Mouse (Mus musculus) MEL-GATA-1-ER (cell line): ENCODE measurements at regions not wholly inside any gene's neighbourhood (a gene's known extent, or its start where the extent isn't known, plus 50 kb on each side); places are given as distances from the start of the nearest gene placed in this dataset.

Experiments
- DNase-seq: peaks from one replicate; pipeline ENCODE4 v3.0.0-alpha.2; 2012; ENCODE audit warnings: low read depth; ENCODE audit errors: extremely low read depth

GRCm38 (mm10) chr8:26226612-26227528 lies 107.5 kb downstream of the Gm45692 start:
- no peak for DNase-seq

GRCm38 (mm10) chr8:26227529-26227895 lies 108.2 kb downstream of the Gm45692 start:
- no peak for DNase-seq

GRCm38 (mm10) chr8:26229548-26229947 lies 110.2 kb downstream of the Gm45692 start:
- no peak for DNase-seq

GRCm38 (mm10) chr8:26239075-26239474 lies 119.7 kb downstream of the Gm45692 start:
- DNase-seq, result no peak

DNA sequence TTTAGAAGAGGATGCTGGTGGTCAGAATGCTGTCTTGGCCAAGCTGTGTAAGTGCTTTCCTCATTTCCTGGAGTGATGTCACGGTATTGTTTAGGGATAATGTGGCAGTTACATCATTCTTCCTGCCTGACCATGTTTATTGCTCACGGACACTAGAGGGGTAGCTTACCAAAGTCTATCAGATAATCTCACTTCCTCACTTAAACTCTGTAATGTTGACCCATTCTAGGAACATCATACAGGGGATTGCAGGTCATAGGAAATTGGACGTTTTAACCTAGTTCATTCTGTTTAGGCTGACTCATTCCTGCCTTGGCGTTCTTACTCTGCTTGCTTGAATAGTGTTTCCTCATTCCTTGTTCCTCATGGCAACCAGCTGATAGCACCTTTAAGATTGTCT lies 120.3 kb downstream of the Gm45692 start:
- DNase-seq, result peak; percentile 6

DNA sequence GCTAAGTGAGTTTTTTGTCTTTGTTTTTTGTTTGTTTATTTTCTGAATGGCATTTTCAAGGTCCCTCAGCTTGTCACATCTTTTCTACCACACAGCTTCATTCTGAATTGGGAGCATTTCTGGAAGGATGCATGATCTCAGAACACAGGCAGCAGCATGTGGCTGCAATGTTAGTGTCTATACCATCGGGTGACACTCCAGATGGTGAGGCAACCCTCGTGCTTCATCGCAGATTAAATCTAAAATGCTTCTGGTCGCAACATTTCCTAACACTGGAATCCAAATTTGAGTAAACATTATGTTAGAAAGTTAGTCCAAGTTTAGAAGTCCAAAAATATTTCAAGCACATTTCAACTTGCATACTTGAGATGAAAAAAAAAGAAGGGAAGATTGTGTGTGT lies 124.4 kb downstream of the Gm45692 start:
- DNase-seq, result no peak

GRCm38 (mm10) chr8:26244308-26244707 lies 125.0 kb downstream of the Gm45692 start:
- no peak for DNase-seq

DNA sequence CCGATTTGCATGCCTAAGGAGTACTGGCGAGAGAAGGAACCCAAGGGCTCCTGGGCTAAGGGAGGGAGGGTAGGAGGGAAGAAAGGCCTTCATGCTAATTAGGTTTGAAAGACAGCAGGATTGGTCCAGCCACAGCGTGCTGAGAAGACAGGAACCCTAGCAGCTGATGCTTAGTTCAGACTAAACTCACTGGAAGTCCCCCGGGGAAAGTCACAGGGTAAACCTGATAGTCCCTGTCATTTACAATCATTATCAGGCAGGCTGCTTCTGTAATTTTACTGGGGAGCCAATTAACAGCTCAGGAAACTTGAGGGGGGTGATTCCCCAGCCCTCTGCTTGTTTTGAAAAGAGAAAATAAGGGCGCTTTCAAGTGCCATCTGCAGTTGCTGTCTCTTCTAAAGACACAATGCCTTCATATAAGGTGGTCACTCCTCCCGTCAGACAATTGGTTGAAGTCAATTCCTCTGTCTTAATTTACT lies 135.9 kb downstream of the Gm45692 start:
- DNase-seq, result no peak

DNA sequence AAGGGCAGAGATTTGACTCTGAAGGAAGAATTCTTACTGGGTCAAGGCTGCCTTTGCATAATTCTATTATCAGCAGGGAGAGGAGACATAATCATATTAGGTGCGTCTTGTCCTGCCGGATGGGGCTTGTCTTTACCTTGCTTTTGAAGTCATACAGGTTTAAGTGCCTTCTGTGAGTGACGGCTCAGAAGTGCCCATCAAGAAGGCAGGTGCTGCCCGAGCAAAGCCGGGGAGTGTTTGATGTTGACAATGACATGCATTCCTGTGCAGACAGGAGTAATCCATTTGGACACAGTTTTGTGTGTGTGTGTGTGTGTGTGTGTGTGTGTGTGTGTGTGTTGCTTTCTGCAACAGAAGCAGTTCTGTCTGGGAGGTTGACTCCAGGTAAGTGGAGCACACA lies 141.0 kb downstream of the Gm45692 start:
- no peak for DNase-seq

DNA sequence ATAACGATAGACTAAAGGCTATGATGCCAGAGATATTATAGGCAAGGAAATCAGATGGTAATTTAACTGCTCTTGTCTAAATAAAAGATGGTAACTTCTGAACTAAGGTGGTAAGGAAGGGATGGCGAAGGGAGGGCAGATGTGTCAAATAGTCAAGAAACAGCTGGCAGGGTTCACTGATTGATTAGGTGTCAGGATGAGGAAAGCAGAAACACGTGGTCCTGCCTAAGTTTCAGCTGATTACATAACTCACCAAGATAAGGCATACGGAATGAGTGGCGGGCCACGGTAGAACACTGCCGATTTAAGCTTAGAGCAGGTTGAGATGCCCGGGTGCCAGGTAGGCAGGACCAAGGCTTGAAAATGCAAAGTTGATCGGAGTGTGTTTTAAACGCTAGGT lies 143.2 kb downstream of the Gm45692 start:
- DNase-seq, result no peak

- DNase-seq, result no peak
Observed at GRCm38 (mm10) chr8:26264869-26265321, 145.6 kb downstream of the Gm45692 start.

DNA sequence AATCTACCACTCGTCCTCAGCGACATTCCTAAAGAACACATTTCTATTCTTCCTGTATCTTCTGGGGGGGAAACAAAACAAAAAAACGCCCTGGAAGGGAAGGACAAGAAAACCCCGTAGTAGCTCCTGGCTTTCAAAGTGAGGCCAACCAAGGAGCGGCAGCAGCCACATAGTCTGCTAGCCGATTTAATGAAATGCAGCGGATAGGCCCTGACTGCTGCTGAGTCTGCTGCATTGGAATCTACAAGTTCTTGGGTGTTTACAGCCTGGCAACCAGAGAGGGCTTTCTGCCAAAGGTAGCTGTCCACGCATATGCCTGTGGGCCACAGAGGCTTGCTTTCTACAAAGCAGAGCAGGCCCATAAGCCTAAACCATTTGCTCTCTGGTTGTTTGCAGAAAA lies 146.0 kb downstream of the Gm45692 start:
- DNase-seq, result no peak

- no peak for DNase-seq
Observed at GRCm38 (mm10) chr8:26266384-26266783, 147.1 kb downstream of the Gm45692 start.

- no peak for DNase-seq
Observed at GRCm38 (mm10) chr8:26267569-26267968, 148.2 kb downstream of the Gm45692 start.

DNA sequence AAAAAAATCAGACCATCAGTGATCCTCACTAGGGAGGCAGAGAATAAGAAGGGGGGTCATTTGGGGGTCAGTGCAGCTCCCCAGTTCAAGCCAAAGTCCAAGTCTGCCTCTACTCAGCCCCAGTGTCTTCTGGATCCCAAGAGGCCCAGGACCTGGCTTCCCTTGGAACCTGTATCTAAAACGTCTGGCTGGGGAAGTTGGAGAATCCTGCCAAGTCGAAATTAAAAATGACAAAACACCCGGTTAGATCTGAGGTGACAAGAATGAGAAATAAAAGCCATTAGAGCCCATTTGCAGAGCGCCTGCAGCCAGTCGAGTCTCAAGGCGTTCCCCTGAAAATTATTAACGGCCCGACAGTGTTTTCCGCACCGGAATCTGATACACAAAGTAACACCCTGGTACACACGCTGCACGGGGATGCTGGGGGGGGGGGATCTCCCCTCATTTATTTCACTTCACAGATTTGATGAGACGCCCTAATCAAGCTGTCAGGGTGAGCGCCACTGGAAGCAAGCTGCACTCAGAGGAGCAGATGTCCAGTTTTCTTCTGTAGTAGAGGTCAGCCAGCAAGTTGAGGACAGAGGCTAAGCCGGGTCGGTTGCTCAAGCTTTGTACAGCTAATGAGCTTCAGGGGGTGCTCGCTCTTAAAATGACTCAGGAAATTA lies 149.5 kb downstream of the Gm45692 start:
- no peak for DNase-seq

DNA sequence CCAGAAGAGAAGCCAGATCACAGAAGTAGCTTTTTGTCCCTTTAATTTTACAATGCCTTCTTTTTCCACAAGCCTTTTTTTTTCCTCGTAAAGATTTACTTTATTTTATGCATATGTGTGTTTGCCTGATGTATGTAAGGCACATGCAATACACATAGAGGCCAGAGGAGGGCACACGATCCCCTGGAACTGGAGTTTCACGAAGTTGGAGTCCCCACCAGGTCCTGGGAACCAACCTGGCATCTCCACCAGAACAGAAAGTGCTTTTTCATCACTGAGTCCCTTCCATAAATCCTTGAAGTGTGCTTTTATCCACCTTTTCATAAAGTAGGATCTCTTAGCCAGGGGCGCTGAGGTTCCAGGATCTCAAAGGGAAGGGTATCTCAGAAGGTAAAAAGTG lies 152.8 kb downstream of the Gm45692 start:
- DNase-seq, result no peak

GRCm38 (mm10) chr8:26272675-26273414 lies 153.5 kb downstream of the Gm45692 start:
- no peak for DNase-seq

DNA sequence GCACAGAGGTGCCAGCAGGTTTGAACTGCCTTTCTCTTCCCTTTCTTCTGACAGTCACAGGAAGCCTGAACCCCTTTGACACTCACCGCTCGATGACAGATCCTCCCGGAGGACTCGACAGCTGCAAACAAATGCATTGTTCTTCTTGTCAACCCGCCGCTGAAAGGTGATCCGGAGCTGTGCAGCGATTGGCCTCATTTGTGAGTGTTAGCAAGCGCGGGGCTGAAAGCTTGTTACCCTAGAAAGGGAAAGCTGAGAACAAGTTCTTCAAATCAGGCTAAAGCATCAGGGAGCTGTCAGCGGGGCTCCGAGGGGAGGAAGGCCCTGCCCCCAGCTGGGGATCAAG lies 154.1 kb downstream of the Gm45692 start:
- DNase-seq, result no peak

- DNase-seq, result no peak
Observed at GRCm38 (mm10) chr8:26273792-26274191, 154.5 kb downstream of the Gm45692 start.

DNA sequence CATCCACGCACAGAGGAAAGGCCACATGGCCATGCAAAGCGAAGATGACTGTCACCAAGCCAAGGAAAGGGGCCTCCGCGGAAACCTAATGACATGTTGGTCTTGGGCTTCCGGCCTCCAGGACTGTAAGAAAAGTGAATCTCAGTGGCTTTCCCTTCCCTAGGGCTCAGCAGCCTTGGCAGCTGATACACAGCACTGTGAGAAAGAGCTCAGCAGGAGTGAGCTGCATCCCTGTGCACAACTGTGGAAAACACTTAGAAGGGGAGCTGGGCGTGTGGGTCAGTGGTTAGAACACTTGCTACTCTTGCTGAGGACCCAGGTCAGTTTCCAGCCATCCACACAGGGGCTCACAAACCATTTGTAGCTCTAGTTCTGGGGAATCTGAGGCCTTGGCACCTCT lies 155.1 kb downstream of the Gm45692 start:
- no peak for DNase-seq

GRCm38 (mm10) chr8:26282156-26282935 lies 163.0 kb downstream of the Gm45692 start:
- DNase-seq, result no peak
